Mouse (Mus musculus): ENCODE results near the gene Slc27a2. TPM values are rescaled to one million over a fixed set of nuclear protein-coding genes. Genes with fewer than 3 reads are reported as not detected.

Gene Slc27a2
- total and polyA plus RNA-seq, 3 experiments, result not detected

GRCm38 (mm10) chr2:126527461-126527860 is 24.7 kb upstream of the Slc27a2 start:
- Histone ChIP-seq H3K4me3 (ENCODE audit: control insufficient read depth in 1 of 2, insufficient read depth in 1 of 2, low read depth in 2 of 2, low read length in 2 of 2) (no peak overlapping the region), H3K36me3 (ENCODE audit: control insufficient read depth in 1 of 2, insufficient read depth in 2 of 2, low read length in 2 of 2) (no peaks in the 10 kb centered on the region), H3K9me3 (replicated peaks; ENCODE audit: insufficient read depth, low read length) (no peaks in the 10 kb centered on the region), H3K4me1 (ENCODE audit: control insufficient read depth in 1 of 2, insufficient read depth in 2 of 2, low read length in 2 of 2) (no peaks in the 10 kb centered on the region), H3K27me3 (ENCODE audit: control insufficient read depth in 1 of 2, insufficient read depth in 2 of 2, low read length in 2 of 2) (no peaks in the 10 kb centered on the region), H3K27ac (ENCODE audit: control insufficient read depth, low read depth, low read length) (no peak overlapping the region), H3K9ac (ENCODE audit: control insufficient read depth, low read depth, low read length, poor library complexity, severe bottlenecking) (no peak overlapping the region), H3K79me2 (ENCODE audit: control insufficient read depth, insufficient read depth, low read length, poor library complexity) (no peaks in the 10 kb centered on the region)
- TF ChIP-seq POLR2AphosphoS2 (IDR thresholded peaks at IDR 0.05; ENCODE audit: low read length) (no peak), USF1 (IDR thresholded peaks at IDR 0.05; ENCODE audit: low read depth, low read length) (no peak), UBTF (IDR thresholded peaks at IDR 0.05; ENCODE audit: borderline replicate concordance, insufficient read depth, low read depth, low read length) (no peak), POLR2A (IDR thresholded peaks at IDR 0.05; ENCODE audit: control insufficient read depth in 1 of 2, insufficient read depth in 1 of 2, low read depth in 1 of 2, low read length in 2 of 2, poor library complexity in 1 of 2) (no peak), MAZ (IDR thresholded peaks at IDR 0.05; ENCODE audit: low read depth, low read length) (no peak), POLR2AphosphoS5 (IDR thresholded peaks at IDR 0.05; ENCODE audit: borderline replicate concordance, low read depth, low read length) (no peak), E2F4 (IDR thresholded peaks at IDR 0.05; ENCODE audit: borderline replicate concordance, low read depth, low read length) (no peak), MEF2A (IDR thresholded peaks at IDR 0.05; ENCODE audit: extremely low read depth, insufficient replicate concordance, low read depth, low read length, poor library complexity, severe bottlenecking) (no peak), MAFK (IDR thresholded peaks at IDR 0.05; ENCODE audit: borderline replicate concordance, low read depth, low read length) (no peak), MYC (IDR thresholded peaks at IDR 0.05; ENCODE audit: low read depth, low read length) (no peak), EP300 (IDR thresholded peaks at IDR 0.05; ENCODE audit: low read depth in 1 of 2, low read length in 2 of 2) (no peak), TAL1 (IDR thresholded peaks at IDR 0.05; ENCODE audit: low read length) (no peak), ETS1 (IDR thresholded peaks at IDR 0.05; ENCODE audit: low read depth, low read length) (no peak), BHLHE40 (IDR thresholded peaks at IDR 0.05; ENCODE audit: borderline replicate concordance, low read depth, low read length) (no peak), RAD21 (IDR thresholded peaks at IDR 0.05; ENCODE audit: low read depth, low read length) (no peak), GABPA (IDR thresholded peaks at IDR 0.05; ENCODE audit: low read depth, low read length) (no peak), ZC3H11A (IDR thresholded peaks at IDR 0.05; ENCODE audit: low read depth, low read length) (no peak), HCFC1 (IDR thresholded peaks at IDR 0.05; ENCODE audit: low read depth, low read length) (no peak), MAX (IDR thresholded peaks at IDR 0.05; ENCODE audit: low read length) (no peak), NRF1 (IDR thresholded peaks at IDR 0.05; ENCODE audit: insufficient read depth, low read depth, low read length, poor library complexity, severe bottlenecking) (no peak)
- DNase-seq (ENCODE audit: low read depth, low spot score), result peak; percentile 55

GRCm38 (mm10) chr2:126530581-126530980 is 21.6 kb upstream of the Slc27a2 start:
- DNase-seq (ENCODE audit: low read depth, low spot score), result no peak
- no peak overlapping the region for H3K4me3 ChIP-seq (ENCODE audit: control insufficient read depth in 1 of 2, insufficient read depth in 1 of 2, low read depth in 2 of 2, low read length in 2 of 2)
- no peaks in the 10 kb centered on the region for H3K36me3 ChIP-seq (ENCODE audit: control insufficient read depth in 1 of 2, insufficient read depth in 2 of 2, low read length in 2 of 2)
- H3K9me3 ChIP-seq (replicated peaks; ENCODE audit: insufficient read depth, low read length), result no peaks in the 10 kb centered on the region
- TF ChIP-seq KAT2A (conservative IDR thresholded peaks at IDR 0.05; ENCODE audit: low read depth, low read length), result no peak
- H3K9ac ChIP-seq (ENCODE audit: control insufficient read depth, low read depth, low read length, poor library complexity, severe bottlenecking), result no peak overlapping the region
- H3K79me2 ChIP-seq (ENCODE audit: control insufficient read depth, insufficient read depth, low read length, poor library complexity), result no peaks in the 10 kb centered on the region
- no peaks in the 10 kb centered on the region for H3K27me3 ChIP-seq (ENCODE audit: control insufficient read depth in 1 of 2, insufficient read depth in 2 of 2, low read length in 2 of 2)
- H3K27ac ChIP-seq (ENCODE audit: control insufficient read depth, low read depth, low read length), result no peak overlapping the region
- no peaks in the 10 kb centered on the region for H3K4me1 ChIP-seq (ENCODE audit: control insufficient read depth in 1 of 2, insufficient read depth in 2 of 2, low read length in 2 of 2)
